Mouse (Mus musculus) hematopoietic multipotent progenitor cell, adult 10-12 weeks (in vitro differentiated cells): ENCODE results near the gene Slc9b2. TPM values are rescaled to one million over a fixed set of nuclear protein-coding genes. Genes with fewer than 3 reads are reported as not detected.

Source experiments
- polyA plus RNA-seq: library from polyadenylated mRNA; stranded (reverse); fragments of >175 nt; gene quantifications from 2 replicates; pipeline ENCODE4 v1.2.3, GENCODE M21; 2012; ENCODE audit warnings: low replicate concordance

Gene Slc9b2
- polyA plus RNA-seq: 0.07 TPM in 1 of 2 replicates, not detected in the other

DNA sequence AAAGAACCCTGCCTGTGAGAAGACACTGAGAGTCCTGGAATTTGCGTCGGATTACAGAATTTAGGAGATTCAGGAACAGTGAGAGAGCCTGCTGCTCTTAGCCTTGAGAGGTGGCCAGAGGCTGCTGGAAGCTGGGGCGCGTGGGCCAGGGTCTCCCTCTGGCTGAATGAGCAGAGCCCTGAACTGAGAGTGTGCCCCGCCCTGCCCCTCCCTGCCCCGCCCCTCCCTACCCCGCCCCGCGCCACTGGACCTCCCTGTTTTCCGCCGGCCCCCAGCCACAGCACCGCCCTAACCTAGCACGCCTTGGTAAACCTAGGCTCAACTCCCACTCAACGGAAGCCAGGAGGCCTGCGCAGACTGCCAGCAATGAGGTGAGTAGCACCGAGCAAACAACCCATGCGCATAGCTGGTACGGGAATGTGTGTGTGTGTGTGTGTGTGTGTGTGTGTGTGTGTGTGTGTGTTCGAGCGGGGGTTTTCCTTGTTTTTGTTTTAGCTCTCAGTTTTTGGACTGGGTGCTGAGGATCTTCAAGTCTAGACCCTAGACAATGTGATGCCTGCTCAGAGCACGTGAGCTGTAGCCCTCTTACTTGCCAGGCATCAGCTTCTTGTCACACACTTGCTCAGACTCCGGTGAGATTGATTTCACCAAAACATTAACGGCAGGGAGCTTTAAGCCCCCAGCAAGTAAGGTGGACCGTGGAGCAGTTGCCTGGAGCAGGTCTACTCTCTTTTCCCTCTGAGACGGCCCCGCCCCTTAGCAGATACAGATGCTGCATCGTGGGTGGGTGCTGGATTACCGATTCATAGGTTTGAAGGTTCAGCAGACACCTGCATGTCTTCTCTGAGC is at the start of gene Slc9b2:
Gene Slc9b2, plus strand, starts transcription at position 290 of the 849 bp plus-strand sequence.

DNA sequence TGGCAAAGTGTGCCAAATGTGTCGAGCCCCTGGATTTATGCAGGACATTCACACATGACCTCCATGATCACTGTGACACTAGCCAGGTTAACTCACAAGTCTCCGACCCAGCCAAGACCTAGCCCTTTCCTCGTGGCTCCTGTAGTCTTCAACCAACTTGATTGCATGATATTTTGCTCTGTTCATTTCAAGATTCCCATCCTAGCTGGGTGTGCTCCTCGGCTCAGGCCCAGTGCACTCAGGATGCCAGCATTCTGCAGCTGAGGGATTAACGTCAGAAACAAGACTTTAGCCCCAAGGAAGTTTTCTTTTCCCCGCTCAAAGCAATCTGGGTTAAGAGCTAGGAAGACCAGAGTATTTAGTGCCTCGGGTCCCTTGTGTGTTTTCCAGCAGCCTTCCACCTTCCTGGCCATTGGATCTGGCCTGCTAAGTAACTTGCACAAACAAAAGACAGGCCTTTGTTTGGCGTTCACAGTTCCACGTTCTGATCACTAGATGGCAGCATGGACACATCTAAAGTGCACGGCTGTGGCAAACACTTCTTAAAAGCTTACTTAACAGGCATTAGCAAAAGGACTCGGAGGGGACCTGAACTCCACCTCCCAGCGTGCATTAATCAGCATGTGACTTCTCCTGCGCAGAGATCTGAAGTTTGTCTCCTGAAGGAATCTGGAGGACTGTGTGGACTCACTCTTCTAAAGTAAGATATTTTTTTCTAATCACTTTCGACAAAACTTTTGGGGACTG is 26.7 kb upstream of the Slc9b2 start, which contains the start of gene Bdh2:
Gene Bdh2, plus strand, starts transcription at position 553 of the 747 bp plus-strand sequence.

DNA sequence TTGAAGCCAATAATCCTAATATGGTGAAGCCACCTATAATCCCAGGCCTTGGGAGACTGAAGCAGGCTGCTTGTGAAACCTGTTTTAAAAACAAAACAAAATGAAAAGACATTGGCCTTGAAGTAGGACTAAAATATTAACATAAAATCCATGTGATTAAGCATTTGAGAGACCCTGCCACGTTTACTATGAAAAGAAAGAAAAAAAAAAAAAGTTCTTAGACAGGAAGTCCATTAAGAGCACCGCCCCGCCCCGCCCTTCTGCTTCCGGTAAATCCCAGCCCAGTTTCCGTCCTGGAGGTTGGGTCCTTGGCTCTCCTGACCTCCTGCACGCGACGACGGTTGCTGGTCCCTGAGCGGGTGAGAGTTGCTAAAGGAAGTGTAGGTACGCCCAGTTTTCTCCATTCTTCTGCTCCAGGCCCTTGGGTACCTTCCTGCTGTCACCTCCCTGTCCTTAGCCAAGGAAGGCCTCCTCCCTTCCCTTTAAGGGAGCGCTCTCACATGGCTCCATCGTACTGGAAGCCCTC is 40.3 kb downstream of the Slc9b2 start, which contains the start of gene Slc9b1:
Gene Slc9b1, plus strand, starts transcription at position 291 of the 526 bp plus-strand sequence.

Other genes with a start within 250 kb of the Slc9b2 start
- gene Cenpe, start 95.2 kb upstream of the Slc9b2 start, polyA plus RNA-seq: 0.26 and 1.7 TPM in 2 replicates
- gene Bdh2, start 26.5 kb upstream of the Slc9b2 start, polyA plus RNA-seq: not detected in 2 replicates
- 0.15 TPM in 1 of 2 replicates, not detected in the other for gene Slc9b1, start 40.3 kb downstream of the Slc9b2 start, polyA plus RNA-seq
- 18.0 and 29.4 TPM in 2 replicates for gene Cisd2, start 116.2 kb downstream of the Slc9b2 start, polyA plus RNA-seq
- gene Ube2d3, start 130.4 kb downstream of the Slc9b2 start, polyA plus RNA-seq: 413 and 545 TPM in 2 replicates
- gene Manba, start 177.9 kb downstream of the Slc9b2 start, polyA plus RNA-seq: 5.6 and 9.2 TPM in 2 replicates